Mouse (Mus musculus) limb, embryonic 11.5 days (tissue): ENCODE data around the gene Ddhd1. TPM values are rescaled to one million over a fixed set of nuclear protein-coding genes. Genes with fewer than 3 reads are reported as not detected.

Source experiments
- ATAC-seq: fragments of 200-750 bp; cut with Nextera tagmentation; 2 replicates; pipeline ENCODE4 v1.8.0; 2017; ENCODE audit warnings: low read depth; ENCODE audit not compliant: insufficient number of reproducible peaks, low FRiP score, low TSS enrichment
- DNase-seq: peaks from one replicate; pipeline ENCODE4 v3.0.0-alpha.2; 2015; ENCODE audit warnings: low spot score
- H3K27ac ChIP-seq: fragments of 300-500 bp; sonication (generic); replicated peaks from 2 replicates; pipeline ENCODE4 v1.5.1; 2014; ENCODE audit warnings: low read depth, mild to moderate bottlenecking, low read length
- H3K27me3 ChIP-seq: fragments of 300-500 bp; sonication (generic); 2 replicates; pipeline ENCODE4 v1.6.1; 2014; ENCODE audit warnings: mild to moderate bottlenecking, low read length, mixed read lengths; ENCODE audit not compliant: control insufficient read depth, insufficient read depth
- H3K36me3 ChIP-seq: fragments of 300-500 bp; sonication (generic); 2 replicates; pipeline ENCODE4 v1.6.1; 2014; ENCODE audit warnings: mild to moderate bottlenecking, low read length, moderate library complexity, mixed read lengths; ENCODE audit not compliant: control insufficient read depth, insufficient read depth
- H3K4me1 ChIP-seq: fragments of 300-500 bp; sonication (generic); 2 replicates; pipeline ENCODE4 v1.6.1; 2014; ENCODE audit warnings: low read length, mixed read lengths; ENCODE audit not compliant: control insufficient read depth, insufficient read depth
- H3K4me2 ChIP-seq: fragments of 300-500 bp; sonication (generic); 2 replicates; pipeline ENCODE4 v1.6.1; 2014; ENCODE audit warnings: low read depth, mild to moderate bottlenecking, moderate library complexity; ENCODE audit not compliant: severe bottlenecking
- H3K4me3 ChIP-seq: fragments of 300-500 bp; sonication (generic); 2 replicates; pipeline ENCODE4 v1.5.1; 2014; ENCODE audit warnings: low read depth, low read length
- H3K9ac ChIP-seq: fragments of 300-500 bp; sonication (generic); 2 replicates; pipeline ENCODE4 v1.6.1; 2014; ENCODE audit warnings: mild to moderate bottlenecking, low read length
- H3K9me3 ChIP-seq: fragments of 300-500 bp; sonication (generic); 2 replicates; pipeline ENCODE4 v1.6.1; 2016; ENCODE audit warnings: low read length; ENCODE audit not compliant: control insufficient read depth
- WGBS: fragments of 180-500 bp; shearing (Covaris S2); extraction: QIAGEN DNeasy Blood & Tissue Kit; methylation state at CpG from one replicate; pipeline ENCODE4 v1.1.7; 2014; 5-methylcytosine and 5-hydroxymethylcytosine counted together
- polyA plus RNA-seq: library from polyadenylated mRNA; unstranded; fragments of >200 nt; fragmentation: Nextera tagmentation; extraction: Ambion mirVana; gene quantifications from 2 replicates; pipeline ENCODE4 v1.2.1, GENCODE M21; 2014

The Ddhd1 gene
- polyA plus RNA-seq, 1 experiment from 2014 or later: 7.9 TPM

- no peak overlapping the region for H3K4me2 ChIP-seq
- no peak for ATAC-seq
- no peaks in the 10 kb centered on the region for H3K27me3 ChIP-seq
- H3K9ac ChIP-seq: no peak overlapping the region
- H3K9me3 ChIP-seq: no peaks in the 10 kb centered on the region
- H3K27ac ChIP-seq: no peak overlapping the region
- 92% methylated on average over 6 of the region's 6 CpGs for WGBS
- no peak for DNase-seq
- H3K4me1 ChIP-seq: no peaks in the 10 kb centered on the region
- no peaks in the 10 kb centered on the region for H3K36me3 ChIP-seq
- no peak overlapping the region for H3K4me3 ChIP-seq
These were observed 103.6 kb downstream of the Ddhd1 start for GRCm38 (mm10) chr14:45554336-45554735.

GRCm38 (mm10) chr14:45553854-45554253, 104.1 kb downstream of the Ddhd1 start:
- Histone ChIP-seq H3K4me1 (no peaks in the 10 kb centered on the region), H3K9me3 (no peaks in the 10 kb centered on the region), H3K4me2 (no peak overlapping the region), H3K36me3 (no peaks in the 10 kb centered on the region), H3K4me3 (no peak overlapping the region), H3K27me3 (no peaks in the 10 kb centered on the region), H3K27ac (no peak overlapping the region), H3K9ac (no peak overlapping the region)
- DNase-seq: no peak
- ATAC-seq: no peak
- 83% methylated on average over 2 of the region's 2 CpGs for WGBS

GRCm38 (mm10) chr14:45552431-45552830, 105.5 kb downstream of the Ddhd1 start:
- Histone ChIP-seq H3K27me3 (no peaks in the 10 kb centered on the region), H3K9me3 (no peaks in the 10 kb centered on the region), H3K27ac (no peak overlapping the region), H3K9ac (no peak overlapping the region), H3K4me2 (no peak overlapping the region), H3K36me3 (no peaks in the 10 kb centered on the region), H3K4me1 (no peaks in the 10 kb centered on the region), H3K4me3 (no peak overlapping the region)
- DNase-seq (no peak), ATAC-seq (no peak)
- 82% methylated on average over 4 of the region's 4 CpGs for WGBS

GRCm38 (mm10) chr14:45551121-45551768, 106.7 kb downstream of the Ddhd1 start:
- Histone ChIP-seq H3K9me3 (no peaks in the 10 kb centered on the region), H3K27me3 (no peaks in the 10 kb centered on the region), H3K4me3 (no peak overlapping the region), H3K9ac (no peak overlapping the region), H3K4me2 (no peak overlapping the region), H3K36me3 (no peaks in the 10 kb centered on the region), H3K4me1 (no peaks in the 10 kb centered on the region), H3K27ac (no peak overlapping the region)
- 56% methylated on average over 17 of the region's 17 CpGs for WGBS
- DNase-seq (peak; percentile 75), ATAC-seq (no peak)

GRCm38 (mm10) chr14:45550010-45550647, 107.8 kb downstream of the Ddhd1 start:
- WGBS: 78% methylated on average over 13 of the region's 13 CpGs
- no peaks in the 10 kb centered on the region for H3K4me1 ChIP-seq
- H3K9ac ChIP-seq: no peak overlapping the region
- DNase-seq (no peak), ATAC-seq (no peak)
- H3K9me3 ChIP-seq: no peaks in the 10 kb centered on the region
- H3K4me3 ChIP-seq: no peak overlapping the region
- no peaks in the 10 kb centered on the region for H3K36me3 ChIP-seq
- H3K27ac ChIP-seq: no peak overlapping the region
- H3K4me2 ChIP-seq: no peak overlapping the region
- H3K27me3 ChIP-seq: no peaks in the 10 kb centered on the region

GRCm38 (mm10) chr14:45548118-45548517, 109.8 kb downstream of the Ddhd1 start:
- Histone ChIP-seq H3K36me3 (no peaks in the 10 kb centered on the region), H3K4me1 (no peaks in the 10 kb centered on the region), H3K4me3 (no peak overlapping the region), H3K4me2 (no peak overlapping the region), H3K27ac (no peak overlapping the region), H3K27me3 (no peaks in the 10 kb centered on the region), H3K9me3 (no peaks in the 10 kb centered on the region), H3K9ac (no peak overlapping the region)
- DNase-seq (no peak), ATAC-seq (no peak)
- 67% methylated on average over 3 of the region's 3 CpGs for WGBS

- H3K4me1 ChIP-seq: no peaks in the 10 kb centered on the region
- no peaks in the 10 kb centered on the region for H3K27me3 ChIP-seq
- H3K9me3 ChIP-seq: no peaks in the 10 kb centered on the region
- no peak overlapping the region for H3K4me3 ChIP-seq
- H3K36me3 ChIP-seq: no peaks in the 10 kb centered on the region
- DNase-seq (no peak), ATAC-seq (no peak)
- WGBS: 87% methylated on average over 7 of the region's 7 CpGs
- H3K4me2 ChIP-seq: no peak overlapping the region
- H3K27ac ChIP-seq: no peak overlapping the region
- H3K9ac ChIP-seq: no peak overlapping the region
These were observed 113.0 kb downstream of the Ddhd1 start for GRCm38 (mm10) chr14:45544905-45545304.

- no peaks in the 10 kb centered on the region for H3K27me3 ChIP-seq
- H3K4me1 ChIP-seq: no peaks in the 10 kb centered on the region
- 79% methylated on average over 5 of the region's 6 CpGs for WGBS
These were observed 113.9 kb downstream of the Ddhd1 start for GRCm38 (mm10) chr14:45544026-45544425.

More at GRCm38 (mm10) chr14:45544026-45544425, 113.9 kb downstream of the Ddhd1 start:
- H3K27ac ChIP-seq: no peak overlapping the region
- no peak overlapping the region for H3K4me2 ChIP-seq
- DNase-seq: no peak
- no peaks in the 10 kb centered on the region for H3K36me3 ChIP-seq
- ATAC-seq: no peak
- H3K9me3 ChIP-seq: no peaks in the 10 kb centered on the region
- no peak overlapping the region for H3K4me3 ChIP-seq
- H3K9ac ChIP-seq: no peak overlapping the region
